Mouse (Mus musculus) CH12.LX (cell line): ENCODE results near the gene Ripply2. TPM values are rescaled to one million over a fixed set of nuclear protein-coding genes. Genes with fewer than 3 reads are reported as not detected.

Experiments
- DNase-seq: peaks from one replicate; pipeline ENCODE4 v3.0.0-alpha.2; 2013; ENCODE audit errors: extremely low read depth
- H3K27ac ChIP-seq: 2 replicates; pipeline ENCODE4 v1.5.1; 2012; ENCODE audit warnings: low read depth, mild to moderate bottlenecking, control low read depth, moderate library complexity; ENCODE audit not compliant: insufficient read depth
- H3K27me3 ChIP-seq: replicated peaks from 2 replicates; pipeline ENCODE3; 2012; ENCODE audit warnings: inconsistent platforms
- H3K36me3 ChIP-seq, 2 experiments: replicated peaks in 1 of 2; 2 replicates each; pipeline versions ENCODE3 to v1.6.1; 2012; ENCODE audit warnings: inconsistent platforms in 1 of 2, low read length in 1 of 2, mild to moderate bottlenecking in 1 of 2, mixed read lengths in 1 of 2, moderate library complexity in 1 of 2; ENCODE audit not compliant: control insufficient read depth in 1 of 2, insufficient read depth in 1 of 2
- H3K4me1 ChIP-seq, 2 experiments: 2 replicates each; pipeline ENCODE4 v1.6.1; 2012; ENCODE audit warnings: inconsistent platforms in 1 of 2, moderate library complexity in 1 of 2; ENCODE audit not compliant: insufficient read depth in 2 of 2, control insufficient read depth in 1 of 2
- H3K4me2 ChIP-seq: 2 replicates; pipeline ENCODE4 v1.6.1; 2012; ENCODE audit warnings: low read depth, mild to moderate bottlenecking, control low read depth; ENCODE audit not compliant: poor library complexity, insufficient read depth, severe bottlenecking
- H3K4me3 ChIP-seq, 3 experiments: fragments of 150-350 bp in 1 of 3; sonication (generic) in 1 of 3; replicated peaks in 1 of 3; 2 replicates each; pipeline versions ENCODE3 to v1.5.1; 2011 to 2012; ENCODE audit warnings: low read depth in 2 of 3, low read length in 2 of 3, mild to moderate bottlenecking in 2 of 3, moderate library complexity in 2 of 3, control low read depth in 1 of 3, improper control_type of control experiment in 1 of 3, inconsistent platforms in 1 of 3, mixed read lengths in 1 of 3; ENCODE audit not compliant: poor library complexity in 1 of 3
- H3K79me2 ChIP-seq: replicated peaks from 2 replicates; pipeline ENCODE4 v1.6.1; 2012; ENCODE audit warnings: mild to moderate bottlenecking, moderate library complexity; ENCODE audit not compliant: control insufficient read depth, poor library complexity, insufficient read depth, severe bottlenecking; ENCODE audit errors: extremely low read depth
- H3K9ac ChIP-seq: 2 replicates; pipeline ENCODE4 v1.6.1; 2012; ENCODE audit warnings: low read depth, mild to moderate bottlenecking, control low read depth, moderate library complexity; ENCODE audit not compliant: insufficient read depth
- H3K9me3 ChIP-seq: replicated peaks from 2 replicates; pipeline ENCODE3; 2012; ENCODE audit warnings: low read length, inconsistent platforms, mixed read lengths
- BHLHE40 ChIP-seq: IDR thresholded peaks from 2 replicates; pipeline ENCODE4 v1.6.1; 2011; ENCODE audit warnings: mild to moderate bottlenecking, low read depth, low read length, improper control_type of control experiment
- CHD2 ChIP-seq: IDR thresholded peaks from 2 replicates; pipeline ENCODE4 v1.6.1; 2011; ENCODE audit warnings: low read length, improper control_type of control experiment
- GABPA ChIP-seq: IDR thresholded peaks from 2 replicates; pipeline ENCODE4 v1.6.1; 2012; ENCODE audit warnings: low read depth, low read length, improper control_type of control experiment, inconsistent platforms; ENCODE audit not compliant: insufficient replicate concordance
- JUND ChIP-seq: conservative IDR thresholded peaks from 2 replicates; pipeline ENCODE4 v1.6.1; 2011; ENCODE audit warnings: low read depth, low read length, improper control_type of control experiment
- MAFK ChIP-seq: IDR thresholded peaks from 2 replicates; pipeline ENCODE4 v1.6.1; 2011; ENCODE audit warnings: low read length, improper control_type of control experiment; ENCODE audit not compliant: insufficient replicate concordance
- MEF2A ChIP-seq: IDR thresholded peaks from 2 replicates; pipeline ENCODE4 v1.6.1; 2014; ENCODE audit warnings: low read depth, mild to moderate bottlenecking, inconsistent platforms, low read length, improper control_type of control experiment, borderline replicate concordance
- MXI1 ChIP-seq: IDR thresholded peaks from 2 replicates; pipeline ENCODE4 v1.6.1; 2011; ENCODE audit warnings: mild to moderate bottlenecking, low read depth, low read length, improper control_type of control experiment
- SMC3 ChIP-seq: IDR thresholded peaks from 2 replicates; pipeline ENCODE4 v1.6.1; 2011; ENCODE audit warnings: low read depth, low read length, improper control_type of control experiment
- USF2 ChIP-seq: conservative IDR thresholded peaks from 2 replicates; pipeline ENCODE4 v1.6.1; 2011; ENCODE audit warnings: low read depth, low read length, improper control_type of control experiment
- dilution Hi-C: fragments of 300-500 bp; cut with MboI; formaldehyde crosslinking; loops from 2 replicates; pipeline ENCODE4 v1.14.3; 2020; ENCODE audit warnings: low sequenced_read_pairs; ENCODE audit not compliant: extremely low pct_unique_long_range_greater_than_20kb, extremely low pct_ligation_motif_present
- in situ Hi-C: fragments of 300-500 bp; cut with MboI; formaldehyde crosslinking; loops from 3 replicates; pipeline ENCODE4 v1.14.3; 2019; ENCODE audit warnings: low sequenced_read_pairs, low pct_ligation_motif_present, low pct_unique_long_range_greater_than_20kb, mixed read lengths
- polyA plus RNA-seq: library from polyadenylated mRNA; unstranded; fragments of >175 nt; gene quantifications from 2 replicates; pipeline ENCODE4 v1.2.1, GENCODE M21; 2012; ENCODE audit warnings: low read depth; ENCODE audit not compliant: insufficient read length
- total RNA-seq, 2 experiments: library from RNA; depleted of rRNA; stranded (reverse); fragments of 300-350 nt in 1 of 2; fragments of >200 nt in 1 of 2; gene quantifications; 2 replicates each; pipeline ENCODE4 v1.2.3; 2012 to 2014

Gene Ripply2
- total and polyA plus RNA-seq, 3 experiments: not detected

DNA sequence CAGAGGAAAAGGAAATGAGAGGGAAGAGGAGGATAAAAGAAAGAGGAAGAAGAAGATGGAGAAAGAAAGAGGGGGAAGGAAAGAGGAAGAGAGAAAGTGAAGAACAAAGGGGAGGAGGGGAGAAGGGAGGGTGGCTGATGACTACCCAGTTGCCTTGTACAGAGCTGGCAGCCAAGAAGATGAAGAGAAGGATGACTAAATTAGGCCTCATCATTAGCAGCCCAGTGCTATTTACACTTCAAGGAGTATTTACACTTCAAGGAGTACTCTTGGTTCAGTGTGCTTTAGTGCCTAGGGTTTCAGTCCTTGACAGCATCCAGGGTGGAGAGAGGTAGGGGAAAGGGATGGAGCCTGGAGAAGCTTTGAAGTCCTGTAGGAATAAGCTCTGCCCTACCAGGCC is 35.3 kb upstream of the Ripply2 start:
- no peaks in the 10 kb centered on the region for H3K9me3 ChIP-seq
- peaks cover 6 to 12% of the 10 kb centered on the region in 2 experiments for H3K4me1 ChIP-seq
- in situ Hi-C loops: no loop called here
- H3K4me2 ChIP-seq: no peak overlapping the region
- no peaks in the 10 kb centered on the region for H3K27me3 ChIP-seq
- H3K9ac ChIP-seq: no peak overlapping the region
- no peak for DNase-seq
- H3K27ac ChIP-seq: no peak overlapping the region
- TF ChIP-seq MAFK (no peak), USF2 (no peak), MXI1 (no peak), CHD2 (no peak)
- dilution Hi-C loops: no loop called here
- no peaks in the 10 kb centered on the region for H3K36me3 ChIP-seq
- no peak overlapping the region for H3K4me3 ChIP-seq
- H3K79me2 ChIP-seq: no peaks in the 10 kb centered on the region

GRCm38 (mm10) chr9:86980942-86981341 is 34.4 kb upstream of the Ripply2 start:
- Histone ChIP-seq H3K27me3 (no peaks in the 10 kb centered on the region), H3K4me2 (no peak overlapping the region), H3K9ac (no peak overlapping the region), H3K4me3 (no peak overlapping the region), H3K79me2 (no peaks in the 10 kb centered on the region), H3K27ac (no peak overlapping the region), H3K36me3 (no peaks in the 10 kb centered on the region), H3K4me1 (peaks cover 6 to 12% of the 10 kb centered on the region in 2 experiments), H3K9me3 (no peaks in the 10 kb centered on the region)
- TF ChIP-seq GABPA (no peak), MEF2A (no peak), JUND (no peak), USF2 (no peak), SMC3 (no peak)
- in situ Hi-C loops (no loop called here), dilution Hi-C loops (no loop called here)
- no peak for DNase-seq

GRCm38 (mm10) chr9:86981551-86981950 is 33.8 kb upstream of the Ripply2 start:
- Histone ChIP-seq H3K27me3 (no peaks in the 10 kb centered on the region), H3K36me3 (no peaks in the 10 kb centered on the region), H3K79me2 (no peaks in the 10 kb centered on the region), H3K4me2 (peak overlapping the region; percentile 8; the same call in 1 of the 2 replicates), H3K4me1 (peaks cover 6 to 12% of the 10 kb centered on the region in 2 experiments), H3K27ac (no peak overlapping the region), H3K4me3 (no peak overlapping the region), H3K9ac (no peak overlapping the region), H3K9me3 (no peaks in the 10 kb centered on the region)
- no peak for TF ChIP-seq MAFK
- peak; percentile 15; the same call in 1 of the 2 replicates for TF ChIP-seq CHD2
- TF ChIP-seq BHLHE40: no peak
- dilution Hi-C loops: no loop called here
- peak; percentile 42 for DNase-seq
- in situ Hi-C loops: no loop called here
